18 mouse cellular contexts compared by ENCODE assay signal in genomic region chr8:77988291-77989056, GRCm38 (mm10).
DNase-seq lines count a peak whose midpoint lies in the region; ATAC-seq and TF ChIP-seq lines count a peak whose summit lies in the region.
"Had no signal": no experiment of that assay in that cellular context is flagged by ENCODE, and none has a peak within 500 bp of the region (broad histone marks: within the 10 kb centered on the region; RNA-seq: fewer than 3 reads in every experiment).

No protein-coding gene starts in this region.

- peak; percentile 74; the same call in 1 of the 2 replicates for TF ChIP-seq EP300 in heart, adult 2 months (IDR thresholded peaks at IDR 0.05; ENCODE audit: insufficient read depth, low read depth, low read length)
- peak; percentile 100 for TF ChIP-seq EP300 in heart, postnatal 0 days (IDR thresholded peaks at IDR 0.05; ENCODE audit: low read depth)

- WGBS in limb, embryonic 13.5 days, result 61% methylated on average over 8 of the region's 8 CpGs
- 75% methylated on average over 8 of the region's 8 CpGs for WGBS in limb, embryonic 10.5 days
- WGBS in heart, adult 2 months, result 36% methylated on average over 8 of the region's 8 CpGs
- WGBS in heart, postnatal 0 days, result 18% methylated on average over 8 of the region's 8 CpGs
- 46% methylated on average over 8 of the region's 8 CpGs for WGBS in liver, embryonic 15.5 days (ENCODE audit: insufficient replicate concordance)
- 85% methylated on average over 8 of the region's 8 CpGs for WGBS in embryonic facial prominence, embryonic 10.5 days

- intact Hi-C loops in heart, adult 2 months (cut with DNase I), result loop anchor here (2.0 to 5.0 kb wide), 2 partner anchors 34 to 58 kb away; no protein-coding TSS in a partner anchor

- no peaks in the 10 kb centered on the region for H3K27me3 ChIP-seq in limb, embryonic 13.5 days
- H3K27me3 ChIP-seq in limb, embryonic 10.5 days (ENCODE audit: low read depth, poor library complexity, severe bottlenecking), result no peaks in the 10 kb centered on the region
- no peaks in the 10 kb centered on the region for H3K27me3 ChIP-seq in heart, adult 2 months (ENCODE audit: control insufficient read depth, insufficient read depth, low read length)
- H3K27me3 ChIP-seq in heart, postnatal 0 days (ENCODE audit: control insufficient read depth, insufficient read depth, low read length), result no peaks in the 10 kb centered on the region
- H3K27me3 ChIP-seq in liver, embryonic 15.5 days, result no peaks in the 10 kb centered on the region
- H3K27me3 ChIP-seq in embryonic facial prominence, embryonic 10.5 days (replicated peaks; ENCODE audit: low read depth, poor library complexity, severe bottlenecking), result no peaks in the 10 kb centered on the region
- H3K27me3 ChIP-seq: embryonic facial prominence, embryonic 15.5 days had no signal

- H3K4me3 ChIP-seq in limb, embryonic 13.5 days, result no peak overlapping the region
- H3K4me3 ChIP-seq in limb, embryonic 10.5 days, result no peak overlapping the region
- H3K4me3 ChIP-seq in heart, adult 2 months, result no peak overlapping the region
- H3K4me3 ChIP-seq in heart, postnatal 0 days (ENCODE audit: low read depth, low read length), result no peak overlapping the region
- H3K4me3 ChIP-seq in liver, embryonic 15.5 days (replicated peaks), result no peak overlapping the region
- H3K4me3 ChIP-seq in embryonic facial prominence, embryonic 10.5 days, result no peak overlapping the region
- H3K4me3 ChIP-seq: embryonic facial prominence, embryonic 15.5 days had no signal

- H3K9ac ChIP-seq in limb, embryonic 13.5 days, result no peak overlapping the region
- H3K9ac ChIP-seq in heart, adult 2 months (ENCODE audit: low read depth, low read length), result peak overlapping the region; percentile 47; the same call in 1 of the 2 replicates
- H3K9ac ChIP-seq in heart, postnatal 0 days (replicated peaks; ENCODE audit: low read depth, low read length), result no peak overlapping the region
- no peak overlapping the region for H3K9ac ChIP-seq in liver, embryonic 15.5 days
- H3K9ac ChIP-seq: embryonic facial prominence, embryonic 15.5 days had no signal

- no peak overlapping the region for H3K27ac ChIP-seq in limb, embryonic 13.5 days
- H3K27ac ChIP-seq in limb, embryonic 10.5 days, result no peak overlapping the region
- peak overlapping the region; percentile 87 for H3K27ac ChIP-seq in heart, adult 2 months
- H3K27ac ChIP-seq in heart, postnatal 0 days (ENCODE audit: low read depth), result peak overlapping the region; percentile 96
- H3K27ac ChIP-seq in liver, embryonic 15.5 days (replicated peaks), result no peak overlapping the region
- no peak overlapping the region for H3K27ac ChIP-seq in embryonic facial prominence, embryonic 10.5 days (replicated peaks)
- H3K27ac ChIP-seq: embryonic facial prominence, embryonic 15.5 days; hindbrain, postnatal 0 days; kidney, postnatal 0 days had no signal

- ATAC-seq in limb, embryonic 13.5 days (ENCODE audit: low FRiP score, low read depth), result peak; percentile 40; the same call in 1 of the 2 replicates
- peak; percentile 96 for ATAC-seq in heart, postnatal 0 days (ENCODE audit: insufficient read depth, low read depth)
- peak; percentile 74 for ATAC-seq in liver, embryonic 15.5 days (ENCODE audit: insufficient read depth)
- ATAC-seq: forebrain, embryonic 14.5 days; hindbrain, postnatal 0 days had no signal

- H3K4me2 ChIP-seq in limb, embryonic 13.5 days (replicated peaks), result no peak overlapping the region
- H3K4me2 ChIP-seq in heart, postnatal 0 days (ENCODE audit: low read depth, low read length), result no peak overlapping the region
- H3K4me2 ChIP-seq in liver, embryonic 15.5 days, result no peak overlapping the region
- H3K4me2 ChIP-seq: embryonic facial prominence, embryonic 15.5 days had no signal

- TF ChIP-seq CTCF in heart, adult 2 months (IDR thresholded peaks at IDR 0.05), result no peak
- TF ChIP-seq CTCF in heart, postnatal 0 days (IDR thresholded peaks at IDR 0.05; ENCODE audit: low read depth), result no peak

- TF ChIP-seq POLR2A in heart, adult 2 months (IDR thresholded peaks at IDR 0.05; ENCODE audit: insufficient read depth, low read depth, low read length), result no peak

- no peak for DNase-seq in limb, embryonic 10.5 days (ENCODE audit: low spot score)
- peak; percentile 36 to 65 for DNase-seq in heart, adult 2 months
- DNase-seq in heart, postnatal 0 days (ENCODE audit: low spot score), result peak; percentile 97
- DNase-seq in adrenal gland, postnatal 36 days, result no peak
- DNase-seq in embryonic facial prominence, embryonic 10.5 days (ENCODE audit: low spot score), result no peak
- DNase-seq in cerebellum, adult 8-10 months, result no peak
- DNase-seq: adrenal gland, adult 8-10 months; B cell, adult 2 months; cerebellum, postnatal 25 days; gastrocnemius, postnatal 36 days; midbrain, embryonic 14.5 days; right cerebral cortex, postnatal 4 days had no signal

- H3K79me2 ChIP-seq in heart, adult 2 months (replicated peaks; ENCODE audit: control insufficient read depth, insufficient read depth, low read length), result no peaks in the 10 kb centered on the region

- H3K36me3 ChIP-seq in limb, embryonic 13.5 days, result no peaks in the 10 kb centered on the region
- no peaks in the 10 kb centered on the region for H3K36me3 ChIP-seq in limb, embryonic 10.5 days
- no peaks in the 10 kb centered on the region for H3K36me3 ChIP-seq in heart, adult 2 months (ENCODE audit: control insufficient read depth, insufficient read depth, low read length)
- H3K36me3 ChIP-seq in heart, postnatal 0 days (replicated peaks; ENCODE audit: control insufficient read depth, insufficient read depth, low read length), result no peaks in the 10 kb centered on the region
- H3K36me3 ChIP-seq in liver, embryonic 15.5 days (replicated peaks), result no peaks in the 10 kb centered on the region
- H3K36me3 ChIP-seq in embryonic facial prominence, embryonic 10.5 days (replicated peaks), result no peaks in the 10 kb centered on the region
- H3K36me3 ChIP-seq: embryonic facial prominence, embryonic 15.5 days had no signal

- H3K4me1 ChIP-seq in limb, embryonic 13.5 days, result peaks cover 4% of the 10 kb centered on the region; the same call in 1 of the 2 replicates
- no peaks in the 10 kb centered on the region for H3K4me1 ChIP-seq in limb, embryonic 10.5 days
- peaks cover 2% of the 10 kb centered on the region; the same call in 1 of the 2 replicates for H3K4me1 ChIP-seq in heart, adult 2 months (ENCODE audit: control insufficient read depth, insufficient read depth, low read length)
- H3K4me1 ChIP-seq in heart, postnatal 0 days (ENCODE audit: control insufficient read depth, insufficient read depth), result peaks cover 13% of the 10 kb centered on the region; the same call in 1 of the 2 replicates
- no peaks in the 10 kb centered on the region for H3K4me1 ChIP-seq in liver, embryonic 15.5 days (replicated peaks)
- H3K4me1 ChIP-seq in embryonic facial prominence, embryonic 10.5 days, result no peaks in the 10 kb centered on the region
- H3K4me1 ChIP-seq: embryonic facial prominence, embryonic 15.5 days had no signal

- H3K9me3 ChIP-seq in limb, embryonic 13.5 days, result no peaks in the 10 kb centered on the region
- no peaks in the 10 kb centered on the region for H3K9me3 ChIP-seq in limb, embryonic 10.5 days (replicated peaks)
- no peaks in the 10 kb centered on the region for H3K9me3 ChIP-seq in heart, postnatal 0 days (replicated peaks; ENCODE audit: control insufficient read depth, low read length)
- H3K9me3 ChIP-seq in liver, embryonic 15.5 days (replicated peaks), result no peaks in the 10 kb centered on the region
- no peaks in the 10 kb centered on the region for H3K9me3 ChIP-seq in embryonic facial prominence, embryonic 10.5 days
- H3K9me3 ChIP-seq: embryonic facial prominence, embryonic 15.5 days had no signal

Comparison
In these comparisons a context has a peak if more than half of its experiments do, and no peak if none do; other contexts are left out.
1. ATAC-seq: peak in every context shown above with its lines; median percentile 96 in heart, postnatal 0 days; 74 in liver, embryonic 15.5 days; 40 in limb, embryonic 13.5 days.
2. H3K27ac ChIP-seq: peak in heart, adult 2 months (single experiment) and heart, postnatal 0 days (single experiment); none in limb, embryonic 13.5 days (single experiment), limb, embryonic 10.5 days (single experiment), liver, embryonic 15.5 days (single experiment) and embryonic facial prominence, embryonic 10.5 days (single experiment).
3. DNase-seq: peak in heart, adult 2 months (2 of 2) and heart, postnatal 0 days (single experiment); none in limb, embryonic 10.5 days (single experiment), adrenal gland, postnatal 36 days (0 of 2), embryonic facial prominence, embryonic 10.5 days (single experiment) and cerebellum, adult 8-10 months (single experiment).